Mouse (Mus musculus) kidney, postnatal 25 days (tissue): ENCODE measurements around the gene Mipep.

ENCODE experiments used
- DNase-seq, 2 experiments: peaks; one replicate each; pipeline ENCODE4 v3.0.0; 2021; ENCODE audit warnings: mixed read lengths in 2 of 2

Mipep gene

GRCm38 (mm10) chr14:60784427-60785315, at the start of gene Mipep:
Mipep (plus strand) TSS chr14:60784573.
- DNase-seq = peak; percentile 88 to 91

DNA sequence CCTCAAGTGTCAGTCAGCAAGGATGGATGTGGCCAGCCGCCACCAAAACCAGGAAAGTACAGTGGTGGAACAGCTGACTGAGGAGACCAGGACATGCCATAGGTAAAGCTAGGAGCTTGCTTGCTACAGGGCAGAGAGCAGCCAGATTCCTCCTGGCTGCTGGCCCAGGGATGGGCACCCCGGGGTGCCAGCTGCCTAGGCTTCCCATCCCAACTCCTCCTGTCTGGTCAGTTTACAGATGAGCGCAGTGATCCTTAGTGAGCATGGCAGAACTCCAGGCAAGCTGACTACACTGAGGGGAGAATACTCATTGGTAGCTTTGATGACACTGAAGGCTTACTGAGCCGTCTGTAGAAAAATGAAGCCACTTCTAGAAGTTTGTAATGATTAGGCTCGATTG, 49.2 kb upstream of the Mipep start:
- peak; percentile 25 to 58 for DNase-seq

DNA sequence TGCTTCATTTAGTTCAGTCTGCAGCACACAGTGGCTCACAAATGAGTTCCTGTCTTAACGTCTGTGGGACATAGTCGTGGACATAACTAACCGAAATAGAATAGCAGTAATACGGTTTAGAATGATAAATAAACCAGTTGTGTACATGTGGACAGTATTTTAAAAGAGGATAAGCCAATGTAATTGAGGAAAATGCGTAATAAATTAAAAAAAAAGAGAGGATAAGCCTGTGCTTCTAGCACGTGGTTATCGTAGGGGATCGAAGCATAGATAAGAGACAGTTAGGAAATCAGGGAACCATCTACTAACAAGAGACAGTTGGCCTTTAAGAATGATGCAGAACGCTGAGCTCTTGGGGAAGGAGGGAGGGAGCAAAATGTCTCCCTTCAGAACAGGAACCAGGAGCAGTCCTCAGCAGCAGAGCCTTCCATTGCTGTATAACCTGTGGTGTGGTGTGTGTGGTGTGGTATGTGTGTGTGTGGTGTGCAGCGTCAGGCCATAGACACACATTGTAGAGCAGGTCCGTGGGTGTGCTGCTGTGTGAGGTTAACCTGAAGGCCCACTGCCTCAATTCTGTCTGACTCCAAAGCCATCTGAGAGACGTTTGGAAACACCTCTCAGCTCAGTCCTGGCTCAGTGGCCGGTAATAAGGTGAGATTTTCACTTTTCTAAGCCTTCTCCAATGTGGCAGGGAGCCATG, 48.4 kb upstream of the Mipep start:
- no peak for DNase-seq

DNA sequence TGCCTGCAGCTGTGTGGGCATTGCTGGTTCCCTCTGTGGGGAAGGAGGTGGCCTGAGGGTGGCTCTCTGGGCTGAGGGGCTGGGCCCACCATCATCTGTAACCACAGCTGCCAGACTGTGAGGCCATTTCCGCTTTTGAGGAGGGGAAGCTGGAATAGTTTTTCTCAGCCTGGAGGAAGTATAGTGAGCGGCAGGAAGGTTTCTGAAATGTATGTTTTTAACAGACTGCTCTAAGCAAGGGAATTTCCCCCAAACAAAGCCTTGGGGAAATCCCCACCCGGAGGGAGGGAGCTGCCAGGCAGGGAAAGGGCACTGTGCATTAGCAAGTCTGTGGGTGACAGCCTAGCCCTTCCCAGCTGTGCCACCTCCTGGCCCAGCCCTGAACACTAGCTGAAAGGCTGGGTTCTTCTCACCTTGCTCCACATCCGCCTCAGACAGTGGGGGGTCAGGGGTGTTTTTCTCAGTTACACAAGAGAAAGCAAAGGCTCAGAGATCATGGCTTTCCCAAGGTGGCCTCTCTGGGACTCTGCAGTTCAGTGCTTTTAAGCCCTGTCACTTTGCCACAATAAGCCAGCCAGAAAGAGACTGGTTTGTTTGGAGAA, 47.7 kb upstream of the Mipep start:
- DNase-seq = peak; percentile 20 to 55

- no peak for DNase-seq
Observed at GRCm38 (mm10) chr14:60737202-60737611, 47.2 kb upstream of the Mipep start.

GRCm38 (mm10) chr14:60738434-60738938, 45.9 kb upstream of the Mipep start:
- DNase-seq = no peak

GRCm38 (mm10) chr14:60739155-60739554, 45.2 kb upstream of the Mipep start:
- no peak for DNase-seq

GRCm38 (mm10) chr14:60739616-60740015, 44.8 kb upstream of the Mipep start:
- DNase-seq = peak in 1 of 2 experiments; percentile 58

DNA sequence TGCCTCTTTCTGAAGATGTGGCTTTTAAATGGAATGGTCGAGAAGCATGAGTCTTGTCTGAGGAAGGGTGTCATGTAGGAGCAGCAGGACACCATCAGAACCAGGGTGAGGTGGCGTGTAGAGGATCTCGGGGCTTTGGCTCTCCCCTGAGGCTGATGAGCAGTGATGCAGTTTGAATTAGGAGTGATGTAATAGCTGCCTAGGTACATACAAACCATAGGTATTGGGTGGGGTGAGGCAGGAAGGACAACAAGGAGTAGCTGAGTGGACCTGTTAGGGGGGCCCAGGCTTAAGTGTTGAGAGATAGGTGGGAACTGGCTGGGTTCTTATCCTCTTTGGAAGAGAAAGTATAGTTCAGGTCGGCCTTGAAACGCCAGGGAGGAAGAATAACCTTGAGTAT, 43.9 kb upstream of the Mipep start:
- DNase-seq = no peak

DNA sequence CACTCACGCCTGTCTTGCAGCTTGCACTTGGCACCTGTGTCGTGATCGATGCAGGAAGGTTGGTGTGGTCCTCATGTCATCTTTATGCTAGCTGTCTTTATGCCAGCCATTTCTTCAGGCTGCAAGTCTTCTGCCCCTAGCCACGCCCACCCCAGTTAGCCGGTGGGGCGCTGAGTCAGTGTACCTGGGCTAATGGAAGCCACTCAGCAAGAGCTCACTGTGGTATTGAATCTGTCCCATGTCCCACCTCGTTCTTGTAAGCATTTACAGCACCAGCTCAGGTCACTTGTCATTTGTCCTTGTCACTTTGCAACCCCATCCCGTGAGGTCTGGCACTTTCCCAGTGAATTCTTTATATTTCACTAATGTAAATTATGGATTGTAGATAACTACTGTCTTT, 43.3 kb upstream of the Mipep start:
- DNase-seq = no peak

DNA sequence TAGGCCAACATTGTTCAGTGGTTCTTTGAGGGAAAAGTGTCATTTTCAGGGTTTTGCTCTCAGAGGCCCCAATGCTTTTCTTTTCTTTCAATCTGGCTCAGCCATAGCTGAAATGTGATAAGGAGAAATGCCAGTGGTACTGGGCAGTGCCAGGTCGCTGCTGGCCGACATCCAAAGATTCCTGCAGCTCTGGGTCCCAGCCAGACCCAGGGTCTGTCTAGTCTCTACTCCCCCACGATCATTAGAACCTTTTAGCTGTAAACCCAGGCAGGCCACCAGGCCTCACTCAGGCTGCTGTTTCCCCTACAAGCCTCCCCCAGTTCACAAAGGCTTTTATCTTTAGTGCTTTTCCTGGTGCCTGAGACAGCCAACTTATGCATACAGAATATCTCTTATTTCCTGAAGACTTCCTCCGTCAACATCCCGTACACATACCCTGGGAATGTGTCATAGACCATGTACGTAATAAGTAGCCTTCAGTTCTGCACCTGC, 42.8 kb upstream of the Mipep start:
- DNase-seq = peak; percentile 63 to 65

DNA sequence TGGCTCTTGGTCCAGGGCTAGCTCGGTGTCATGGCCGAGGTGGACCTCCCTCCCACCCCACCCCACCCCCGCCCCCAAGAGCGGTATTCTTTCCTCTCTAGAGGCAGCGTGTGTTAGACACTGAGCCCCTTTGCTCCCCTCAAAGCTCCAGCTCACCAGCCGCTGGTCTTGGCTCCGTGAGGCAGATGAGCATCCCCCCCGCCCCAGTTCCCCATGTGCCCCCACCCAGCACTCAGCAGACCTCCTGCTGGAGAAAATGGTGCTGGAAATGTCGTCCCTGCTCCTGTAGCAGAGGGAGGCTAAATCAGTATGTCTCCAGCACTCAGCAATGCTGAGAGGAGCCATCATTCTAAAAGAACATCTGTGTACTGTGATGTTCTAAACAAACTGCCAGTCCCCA, 40.7 kb upstream of the Mipep start:
- DNase-seq = no peak

- peak in 1 of 2 experiments; percentile 8 for DNase-seq
Observed at GRCm38 (mm10) chr14:60745201-60745600, 39.2 kb upstream of the Mipep start.

DNA sequence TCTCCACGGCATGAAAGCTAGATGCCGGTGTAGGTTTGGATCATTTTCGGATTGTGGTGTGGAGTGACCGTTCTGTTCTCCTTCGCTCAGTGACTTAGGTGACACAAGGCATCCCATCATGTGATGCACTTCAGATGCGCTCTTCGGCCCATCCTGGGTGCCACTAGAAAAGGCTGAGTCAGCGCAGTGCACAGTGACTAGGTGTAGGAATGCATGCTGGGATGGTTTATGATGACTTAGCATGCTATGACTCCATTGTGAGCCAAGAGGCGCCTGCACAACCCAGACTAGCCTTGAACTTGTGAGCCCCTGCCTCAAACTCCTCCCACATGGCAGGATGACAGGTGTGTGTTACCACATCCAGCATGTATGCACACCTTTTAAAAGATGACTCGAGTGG, 38.2 kb upstream of the Mipep start:
- peak in 1 of 2 experiments; percentile 16 for DNase-seq

DNA sequence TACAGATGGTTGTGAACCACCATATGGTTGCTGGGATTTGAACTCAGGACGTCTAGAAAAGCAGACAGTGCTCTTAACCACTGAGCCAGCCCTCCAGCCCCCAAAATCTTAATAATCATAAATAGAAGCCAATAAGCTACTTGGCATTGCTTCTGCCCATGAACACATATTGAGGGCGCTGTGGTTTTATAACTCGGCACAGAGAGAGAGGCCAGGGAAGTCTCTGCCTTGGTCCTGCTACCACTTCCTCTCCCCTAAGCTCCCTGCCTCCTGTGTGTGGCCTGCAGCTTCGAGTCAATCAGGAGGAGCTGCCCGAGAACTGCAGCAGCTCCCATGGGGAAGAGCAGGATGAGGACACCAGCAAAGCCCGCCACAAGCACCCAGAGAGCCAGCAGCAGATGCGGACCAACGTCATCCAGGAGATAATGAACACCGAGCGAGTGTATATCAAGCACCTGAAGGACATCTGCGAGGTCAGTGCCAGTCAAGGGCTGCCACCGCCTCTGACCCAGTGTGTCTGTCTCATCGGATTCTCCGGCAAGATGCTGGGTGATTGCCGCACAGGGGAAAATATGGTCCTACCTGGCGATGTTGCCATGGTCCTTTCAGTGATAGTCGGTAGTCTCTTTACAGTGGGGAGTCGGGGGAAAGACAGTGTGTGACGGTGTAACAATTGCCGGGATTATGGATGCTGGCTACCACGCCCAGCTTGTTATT, 37.1 kb upstream of the Mipep start:
- peak in 1 of 2 experiments; percentile 23 for DNase-seq

- no peak for DNase-seq
Observed at GRCm38 (mm10) chr14:60749880-60750279, 34.5 kb upstream of the Mipep start.

DNA sequence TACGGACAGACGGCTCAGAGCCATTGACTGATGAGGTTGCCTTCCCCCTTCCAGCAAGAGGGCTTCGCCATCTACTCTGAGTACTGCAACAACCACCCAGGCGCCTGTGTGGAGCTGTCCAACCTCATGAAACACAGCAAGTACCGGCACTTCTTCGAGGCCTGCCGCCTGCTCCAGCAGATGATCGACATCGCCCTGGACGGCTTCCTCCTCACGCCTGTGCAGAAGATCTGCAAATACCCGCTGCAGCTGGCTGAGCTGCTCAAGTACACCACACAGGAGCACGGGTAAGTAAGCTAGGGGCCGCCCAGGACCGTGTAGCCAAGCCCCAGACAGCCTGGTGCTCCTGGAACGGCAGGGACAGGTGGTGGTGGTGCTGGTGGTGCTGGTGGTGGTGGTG, 32.8 kb upstream of the Mipep start:
- no peak for DNase-seq

DNA sequence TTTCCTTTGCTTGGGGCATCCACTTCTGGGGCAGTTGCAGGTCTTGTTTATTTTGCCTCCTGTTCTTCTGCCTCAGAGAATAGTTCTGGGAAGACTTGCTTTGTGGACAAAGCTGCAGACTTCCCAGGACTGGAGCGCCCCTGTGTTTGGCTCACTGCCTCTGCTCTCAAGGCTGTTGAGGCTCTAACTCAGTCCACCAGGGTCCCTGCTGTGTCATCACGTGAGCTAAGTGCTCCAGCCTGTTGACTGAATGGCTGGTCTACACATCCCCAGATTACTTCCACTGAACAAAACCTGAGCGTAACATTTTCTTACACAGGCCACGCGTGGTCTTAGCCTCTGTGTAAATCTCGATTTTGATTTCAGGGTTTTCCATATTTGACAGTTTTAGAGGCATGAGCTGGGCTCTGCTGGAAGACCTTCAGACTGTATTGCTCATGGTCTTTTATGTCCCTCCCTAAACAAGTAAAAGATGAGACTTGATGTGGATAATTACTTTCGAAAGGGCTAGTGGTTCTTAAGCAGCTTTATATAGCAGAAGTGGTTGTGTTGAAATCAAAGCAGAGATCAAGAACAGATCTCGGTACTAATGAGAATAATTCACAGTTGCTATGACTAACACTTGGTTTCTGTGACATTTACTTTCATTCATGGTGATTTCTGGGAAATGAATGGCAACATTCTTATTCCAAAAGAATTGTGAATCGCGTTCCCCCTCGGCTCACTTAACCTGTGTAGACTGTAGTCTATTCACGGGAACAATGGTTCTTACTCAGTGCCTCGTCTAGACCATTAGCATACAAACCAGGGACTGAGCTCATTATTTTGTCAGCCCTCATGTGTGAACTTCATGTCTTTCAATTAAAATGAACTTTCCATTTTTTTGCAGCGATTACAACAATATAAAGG, 31.2 kb upstream of the Mipep start:
- no peak for DNase-seq

DNA sequence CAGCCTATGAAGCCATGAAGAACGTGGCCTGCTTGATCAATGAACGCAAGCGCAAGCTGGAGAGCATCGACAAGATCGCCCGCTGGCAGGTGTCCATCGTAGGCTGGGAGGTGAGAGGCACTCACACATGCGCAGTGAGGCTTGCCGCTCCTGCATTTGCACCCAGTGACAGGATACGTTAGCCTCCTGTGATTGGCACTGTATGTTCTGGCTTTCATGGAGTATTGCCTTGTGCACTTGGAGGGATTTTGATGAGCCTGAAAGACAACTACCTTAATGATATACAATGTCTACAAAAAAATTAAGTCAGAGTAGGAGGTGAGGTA, 30.6 kb upstream of the Mipep start:
- DNase-seq = no peak

GRCm38 (mm10) chr14:60754656-60755055, 29.7 kb upstream of the Mipep start:
- DNase-seq = peak; percentile 40 to 81

- no peak for DNase-seq
Observed at GRCm38 (mm10) chr14:60756271-60756670, 28.1 kb upstream of the Mipep start.

- no peak for DNase-seq
Observed at GRCm38 (mm10) chr14:60757265-60757664, 27.1 kb upstream of the Mipep start.
